Mouse (Mus musculus): ENCODE results near the gene Dhx38. TPM values are rescaled to one million over a fixed set of nuclear protein-coding genes. Genes with fewer than 3 reads are reported as not detected.

Gene Dhx38
- polyA plus RNA-seq, 1 experiment from 2014 or later = 13.9 TPM

GRCm38 (mm10) chr8:109593117-109593788, 27.6 kb upstream of the Dhx38 start:
- peaks cover 13% of the 10 kb centered on the region; the same call in 1 of the 2 replicates for H3K36me3 ChIP-seq (ENCODE audit: control insufficient read depth, insufficient read depth)
- H3K9ac ChIP-seq (ENCODE audit: low read length) = no peak overlapping the region
- no peaks in the 10 kb centered on the region for H3K27me3 ChIP-seq (ENCODE audit: control insufficient read depth, insufficient read depth, low read length)
- no peak overlapping the region for H3K4me3 ChIP-seq (ENCODE audit: low read length)
- no peak overlapping the region for H3K27ac ChIP-seq (ENCODE audit: low read length)
- no peak for ATAC-seq (replicated peaks; ENCODE audit: extremely low read depth, insufficient read depth, low FRiP score)
- no peaks in the 10 kb centered on the region for H3K4me1 ChIP-seq (ENCODE audit: control insufficient read depth, insufficient read depth, low read length)
- no peaks in the 10 kb centered on the region for H3K9me3 ChIP-seq (replicated peaks; ENCODE audit: control insufficient read depth, low read length)
- no peak overlapping the region for H3K4me2 ChIP-seq (ENCODE audit: low read depth, low read length)
- 72% methylated on average over 6 of the region's 6 CpGs for WGBS

DNA sequence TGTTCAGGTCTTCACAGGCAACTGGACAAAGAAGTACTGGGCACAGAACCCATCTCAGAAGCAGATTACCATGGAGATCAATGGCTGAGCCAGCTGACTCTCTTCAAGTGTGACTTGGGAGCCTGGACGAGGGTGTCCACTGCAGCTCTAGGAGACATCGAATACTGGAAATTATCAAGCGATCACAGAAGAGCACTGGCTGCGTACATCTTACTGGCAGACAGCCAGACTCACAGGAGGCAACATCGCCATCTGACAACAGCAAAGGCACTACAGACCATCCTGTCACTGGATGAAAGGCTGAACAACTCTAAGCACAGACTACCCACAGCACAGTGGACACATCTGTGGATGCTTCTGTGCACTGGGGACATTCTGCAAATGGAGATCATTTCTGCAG, 26.5 kb upstream of the Dhx38 start:
- Histone ChIP-seq H3K27ac (ENCODE audit: low read length) (no peak overlapping the region), H3K4me2 (ENCODE audit: low read depth, low read length) (no peak overlapping the region), H3K4me1 (ENCODE audit: control insufficient read depth, insufficient read depth, low read length) (no peaks in the 10 kb centered on the region), H3K27me3 (ENCODE audit: control insufficient read depth, insufficient read depth, low read length) (no peaks in the 10 kb centered on the region), H3K9ac (ENCODE audit: low read length) (no peak overlapping the region), H3K4me3 (ENCODE audit: low read length) (no peak overlapping the region), H3K9me3 (replicated peaks; ENCODE audit: control insufficient read depth, low read length) (no peaks in the 10 kb centered on the region), H3K36me3 (ENCODE audit: control insufficient read depth, insufficient read depth) (peaks cover 13% of the 10 kb centered on the region; the same call in 1 of the 2 replicates)
- ATAC-seq (replicated peaks; ENCODE audit: extremely low read depth, insufficient read depth, low FRiP score) = no peak
- 84% methylated on average over 5 of the region's 5 CpGs for WGBS

- ATAC-seq (replicated peaks; ENCODE audit: extremely low read depth, insufficient read depth, low FRiP score) = no peak
- no peak overlapping the region for H3K9ac ChIP-seq (ENCODE audit: low read length)
- 81% methylated on average over 3 of the region's 3 CpGs for WGBS
Observed at GRCm38 (mm10) chr8:109591367-109591766, 25.7 kb upstream of the Dhx38 start.

DNA sequence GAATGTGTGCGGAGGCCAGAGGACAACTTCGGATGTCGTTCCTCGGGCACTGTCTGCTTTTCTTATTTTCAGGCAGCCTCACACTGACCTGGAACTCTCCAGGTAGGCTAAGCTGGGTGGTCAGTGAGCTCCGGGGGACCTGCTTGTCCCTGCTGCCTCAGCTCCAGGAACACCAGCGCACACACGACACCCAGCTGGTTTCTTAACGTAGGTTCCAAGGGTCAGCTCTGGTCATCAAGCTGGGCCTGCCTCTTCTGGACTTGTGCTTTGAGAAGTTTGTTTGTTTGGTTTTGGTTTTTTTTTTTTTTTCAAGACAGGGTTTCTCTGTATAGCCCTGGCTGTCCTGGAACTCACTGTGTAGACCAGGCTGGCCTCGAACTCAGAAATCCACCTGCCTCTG, 25.2 kb upstream of the Dhx38 start:
- Histone ChIP-seq H3K4me3 (ENCODE audit: low read length) (no peak overlapping the region), H3K27ac (ENCODE audit: low read length) (no peak overlapping the region), H3K4me2 (ENCODE audit: low read depth, low read length) (no peak overlapping the region), H3K9ac (ENCODE audit: low read length) (no peak overlapping the region), H3K36me3 (ENCODE audit: control insufficient read depth, insufficient read depth) (peaks cover 13% of the 10 kb centered on the region; the same call in 1 of the 2 replicates), H3K27me3 (ENCODE audit: control insufficient read depth, insufficient read depth, low read length) (no peaks in the 10 kb centered on the region), H3K4me1 (ENCODE audit: control insufficient read depth, insufficient read depth, low read length) (no peaks in the 10 kb centered on the region), H3K9me3 (replicated peaks; ENCODE audit: control insufficient read depth, low read length) (no peaks in the 10 kb centered on the region)
- 85% methylated on average over 9 of the region's 9 CpGs for WGBS
- ATAC-seq (replicated peaks; ENCODE audit: extremely low read depth, insufficient read depth, low FRiP score) = no peak

More at GRCm38 (mm10) chr8:109591367-109591766, 25.7 kb upstream of the Dhx38 start:
- no peak overlapping the region for H3K4me3 ChIP-seq (ENCODE audit: low read length)
- no peaks in the 10 kb centered on the region for H3K9me3 ChIP-seq (replicated peaks; ENCODE audit: control insufficient read depth, low read length)
- H3K4me2 ChIP-seq (ENCODE audit: low read depth, low read length) = no peak overlapping the region
- H3K4me1 ChIP-seq (ENCODE audit: control insufficient read depth, insufficient read depth, low read length) = no peaks in the 10 kb centered on the region
- H3K27me3 ChIP-seq (ENCODE audit: control insufficient read depth, insufficient read depth, low read length) = no peaks in the 10 kb centered on the region
- H3K27ac ChIP-seq (ENCODE audit: low read length) = no peak overlapping the region
- peaks cover 13% of the 10 kb centered on the region; the same call in 1 of the 2 replicates for H3K36me3 ChIP-seq (ENCODE audit: control insufficient read depth, insufficient read depth)

- Histone ChIP-seq H3K36me3 (ENCODE audit: control insufficient read depth, insufficient read depth) (peaks cover 2% of the 10 kb centered on the region; the same call in 1 of the 2 replicates), H3K27ac (ENCODE audit: low read length) (no peak overlapping the region), H3K27me3 (ENCODE audit: control insufficient read depth, insufficient read depth, low read length) (no peaks in the 10 kb centered on the region), H3K4me1 (ENCODE audit: control insufficient read depth, insufficient read depth, low read length) (no peaks in the 10 kb centered on the region), H3K4me3 (ENCODE audit: low read length) (no peak overlapping the region), H3K4me2 (ENCODE audit: low read depth, low read length) (no peak overlapping the region), H3K9me3 (replicated peaks; ENCODE audit: control insufficient read depth, low read length) (no peaks in the 10 kb centered on the region; the same call in 1 of the 2 replicates), H3K9ac (ENCODE audit: low read length) (no peak overlapping the region)
- ATAC-seq (replicated peaks; ENCODE audit: extremely low read depth, insufficient read depth, low FRiP score) = no peak
- 48% methylated on average over 7 of the region's 7 CpGs for WGBS
Observed at GRCm38 (mm10) chr8:109586972-109587504, 21.4 kb upstream of the Dhx38 start.

- H3K9me3 ChIP-seq (replicated peaks; ENCODE audit: control insufficient read depth, low read length) = no peaks in the 10 kb centered on the region; the same call in 1 of the 2 replicates
- no peak for ATAC-seq (replicated peaks; ENCODE audit: extremely low read depth, insufficient read depth, low FRiP score)
- no peaks in the 10 kb centered on the region for H3K36me3 ChIP-seq (ENCODE audit: control insufficient read depth, insufficient read depth)
- H3K4me2 ChIP-seq (ENCODE audit: low read depth, low read length) = no peak overlapping the region
- H3K4me1 ChIP-seq (ENCODE audit: control insufficient read depth, insufficient read depth, low read length) = no peaks in the 10 kb centered on the region
- H3K27ac ChIP-seq (ENCODE audit: low read length) = no peak overlapping the region
- no peak overlapping the region for H3K4me3 ChIP-seq (ENCODE audit: low read length)
- no peaks in the 10 kb centered on the region for H3K27me3 ChIP-seq (ENCODE audit: control insufficient read depth, insufficient read depth, low read length)
- no peak overlapping the region for H3K9ac ChIP-seq (ENCODE audit: low read length)
Observed at GRCm38 (mm10) chr8:109585652-109586051, 20.0 kb upstream of the Dhx38 start.

- ATAC-seq (replicated peaks; ENCODE audit: extremely low read depth, insufficient read depth, low FRiP score) = no peak
- Histone ChIP-seq H3K9ac (ENCODE audit: low read length) (no peak overlapping the region), H3K4me2 (ENCODE audit: low read depth, low read length) (no peak overlapping the region), H3K4me3 (ENCODE audit: low read length) (no peak overlapping the region), H3K27ac (ENCODE audit: low read length) (no peak overlapping the region), H3K4me1 (ENCODE audit: control insufficient read depth, insufficient read depth, low read length) (no peaks in the 10 kb centered on the region), H3K9me3 (replicated peaks; ENCODE audit: control insufficient read depth, low read length) (no peaks in the 10 kb centered on the region; the same call in 1 of the 2 replicates), H3K27me3 (ENCODE audit: control insufficient read depth, insufficient read depth, low read length) (no peaks in the 10 kb centered on the region), H3K36me3 (ENCODE audit: control insufficient read depth, insufficient read depth) (no peaks in the 10 kb centered on the region)
- WGBS = 77% methylated on average over 3 of the region's 3 CpGs
Observed at GRCm38 (mm10) chr8:109584830-109585229, 19.2 kb upstream of the Dhx38 start.

- Histone ChIP-seq H3K4me2 (ENCODE audit: low read depth, low read length) (no peak overlapping the region), H3K4me3 (ENCODE audit: low read length) (no peak overlapping the region), H3K27ac (ENCODE audit: low read length) (no peak overlapping the region), H3K36me3 (ENCODE audit: control insufficient read depth, insufficient read depth) (no peaks in the 10 kb centered on the region), H3K9ac (ENCODE audit: low read length) (no peak overlapping the region), H3K4me1 (ENCODE audit: control insufficient read depth, insufficient read depth, low read length) (no peaks in the 10 kb centered on the region), H3K27me3 (ENCODE audit: control insufficient read depth, insufficient read depth, low read length) (no peaks in the 10 kb centered on the region), H3K9me3 (replicated peaks; ENCODE audit: control insufficient read depth, low read length) (no peaks in the 10 kb centered on the region; the same call in 1 of the 2 replicates)
- WGBS = 68% methylated on average over 4 of the region's 4 CpGs
- ATAC-seq (replicated peaks; ENCODE audit: extremely low read depth, insufficient read depth, low FRiP score) = no peak
Observed at GRCm38 (mm10) chr8:109584293-109584692, 18.6 kb upstream of the Dhx38 start.

DNA sequence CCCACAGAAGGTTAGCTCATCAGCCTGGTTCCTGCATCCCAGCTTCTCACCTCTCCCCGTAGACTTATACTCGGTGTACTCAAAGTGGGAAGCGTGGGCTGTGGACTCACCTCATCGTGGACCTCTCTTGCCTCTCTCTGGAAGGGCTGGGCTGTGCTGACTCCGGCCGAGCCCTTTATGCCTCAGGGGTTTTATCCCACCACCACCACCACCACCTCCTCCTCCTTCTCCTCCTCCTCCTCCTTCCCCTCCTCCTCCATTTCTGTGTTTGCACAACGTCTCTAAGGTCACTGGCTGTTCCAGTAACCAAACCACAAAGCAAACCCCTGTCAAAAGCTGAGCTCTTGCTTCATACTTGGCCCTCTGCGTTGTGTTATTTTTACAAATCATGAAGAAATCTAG, 13.2 kb upstream of the Dhx38 start, which contains the start of gene Hp:
TSS of gene Hp (minus strand) at position 273 of the 402 bp plus-strand sequence.
- ATAC-seq (replicated peaks; ENCODE audit: extremely low read depth, insufficient read depth, low FRiP score) = no peak
- Histone ChIP-seq H3K9me3 (replicated peaks; ENCODE audit: control insufficient read depth, low read length) (no peaks in the 10 kb centered on the region; the same call in 1 of the 2 replicates), H3K4me3 (ENCODE audit: low read length) (no peak within 1 kb of the TSS), H3K4me2 (ENCODE audit: low read depth, low read length) (no peak within 1 kb of the TSS), H3K9ac (ENCODE audit: low read length) (no peak within 1 kb of the TSS), H3K4me1 (ENCODE audit: control insufficient read depth, insufficient read depth, low read length) (no peaks in the 10 kb centered on the region), H3K36me3 (ENCODE audit: control insufficient read depth, insufficient read depth) (no peaks in the 10 kb centered on the region), H3K27me3 (ENCODE audit: control insufficient read depth, insufficient read depth, low read length) (no peaks in the 10 kb centered on the region), H3K27ac (ENCODE audit: low read length) (no peak within 1 kb of the TSS)
- WGBS = 57% methylated on average over 8 of the region's 8 CpGs

All from heart, embryonic 16.5 days (tissue).